Mouse (Mus musculus) CH12.LX (cell line): ENCODE results near the gene Kat2a. TPM values are rescaled to one million over a fixed set of nuclear protein-coding genes. Genes with fewer than 3 reads are reported as not detected.

Experiments used
- DNase-seq: peaks from one replicate; pipeline ENCODE4 v3.0.0-alpha.2; 2013; ENCODE audit errors: extremely low read depth
- H3K27ac ChIP-seq: 2 replicates; pipeline ENCODE4 v1.5.1; 2012; ENCODE audit warnings: low read depth, mild to moderate bottlenecking, control low read depth, moderate library complexity; ENCODE audit not compliant: insufficient read depth
- H3K27me3 ChIP-seq: replicated peaks from 2 replicates; pipeline ENCODE3; 2012; ENCODE audit warnings: inconsistent platforms
- H3K36me3 ChIP-seq, 2 experiments: replicated peaks in 1 of 2; 2 replicates each; pipeline versions ENCODE3 to v1.6.1; 2012; ENCODE audit warnings: inconsistent platforms in 1 of 2, low read length in 1 of 2, mild to moderate bottlenecking in 1 of 2, mixed read lengths in 1 of 2, moderate library complexity in 1 of 2; ENCODE audit not compliant: control insufficient read depth in 1 of 2, insufficient read depth in 1 of 2
- H3K4me1 ChIP-seq, 2 experiments: 2 replicates each; pipeline ENCODE4 v1.6.1; 2012; ENCODE audit warnings: inconsistent platforms in 1 of 2, moderate library complexity in 1 of 2; ENCODE audit not compliant: insufficient read depth in 2 of 2, control insufficient read depth in 1 of 2
- H3K4me2 ChIP-seq: 2 replicates; pipeline ENCODE4 v1.6.1; 2012; ENCODE audit warnings: low read depth, mild to moderate bottlenecking, control low read depth; ENCODE audit not compliant: poor library complexity, insufficient read depth, severe bottlenecking
- H3K4me3 ChIP-seq, 3 experiments: fragments of 150-350 bp in 1 of 3; sonication (generic) in 1 of 3; replicated peaks in 1 of 3; 2 replicates each; pipeline versions ENCODE3 to v1.5.1; 2011 to 2012; ENCODE audit warnings: low read depth in 2 of 3, low read length in 2 of 3, mild to moderate bottlenecking in 2 of 3, moderate library complexity in 2 of 3, control low read depth in 1 of 3, improper control_type of control experiment in 1 of 3, inconsistent platforms in 1 of 3, mixed read lengths in 1 of 3; ENCODE audit not compliant: poor library complexity in 1 of 3
- H3K79me2 ChIP-seq: replicated peaks from 2 replicates; pipeline ENCODE4 v1.6.1; 2012; ENCODE audit warnings: mild to moderate bottlenecking, moderate library complexity; ENCODE audit not compliant: control insufficient read depth, poor library complexity, insufficient read depth, severe bottlenecking; ENCODE audit errors: extremely low read depth
- H3K9ac ChIP-seq: 2 replicates; pipeline ENCODE4 v1.6.1; 2012; ENCODE audit warnings: low read depth, mild to moderate bottlenecking, control low read depth, moderate library complexity; ENCODE audit not compliant: insufficient read depth
- H3K9me3 ChIP-seq: replicated peaks from 2 replicates; pipeline ENCODE3; 2012; ENCODE audit warnings: low read length, inconsistent platforms, mixed read lengths
- BHLHE40 ChIP-seq: IDR thresholded peaks from 2 replicates; pipeline ENCODE4 v1.6.1; 2011; ENCODE audit warnings: mild to moderate bottlenecking, low read depth, low read length, improper control_type of control experiment
- CHD1 ChIP-seq: IDR thresholded peaks from 2 replicates; pipeline ENCODE4 v1.6.1; 2012; ENCODE audit warnings: low read depth, low read length, improper control_type of control experiment, inconsistent platforms
- CHD2 ChIP-seq: IDR thresholded peaks from 2 replicates; pipeline ENCODE4 v1.6.1; 2011; ENCODE audit warnings: low read length, improper control_type of control experiment
- CTCF ChIP-seq, 2 experiments: IDR thresholded peaks in 1 of 2; conservative IDR thresholded peaks in 1 of 2; 2 replicates each; pipeline ENCODE4 v1.5.1; 2011 to 2012; ENCODE audit warnings: low read depth in 2 of 2, low read length in 2 of 2, improper control_type of control experiment in 1 of 2, inconsistent platforms in 1 of 2, mild to moderate bottlenecking in 1 of 2, moderate library complexity in 1 of 2
- E2F4 ChIP-seq: IDR thresholded peaks from 2 replicates; pipeline ENCODE4 v1.6.1; 2011; ENCODE audit warnings: low read depth, low read length, improper control_type of control experiment; ENCODE audit not compliant: insufficient replicate concordance
- ELF1 ChIP-seq: IDR thresholded peaks from 2 replicates; pipeline ENCODE4 v1.6.1; 2014; ENCODE audit warnings: low read depth, mild to moderate bottlenecking, inconsistent platforms, low read length, improper control_type of control experiment
- EP300 ChIP-seq: IDR thresholded peaks from 2 replicates; pipeline ENCODE4 v1.6.1; 2011; ENCODE audit warnings: low read length, improper control_type of control experiment
- ETS1 ChIP-seq: conservative IDR thresholded peaks from 2 replicates; pipeline ENCODE4 v1.6.1; 2012; ENCODE audit warnings: low read depth, mild to moderate bottlenecking, inconsistent platforms, low read length, improper control_type of control experiment, moderate library complexity
- GABPA ChIP-seq: IDR thresholded peaks from 2 replicates; pipeline ENCODE4 v1.6.1; 2012; ENCODE audit warnings: low read depth, low read length, improper control_type of control experiment, inconsistent platforms; ENCODE audit not compliant: insufficient replicate concordance
- HCFC1 ChIP-seq: IDR thresholded peaks from 2 replicates; pipeline ENCODE4 v1.6.1; 2012; ENCODE audit warnings: low read depth, mild to moderate bottlenecking, inconsistent platforms, low read length, improper control_type of control experiment
- IRF4 ChIP-seq: IDR thresholded peaks from 2 replicates; pipeline ENCODE4 v1.6.1; 2014; ENCODE audit warnings: low read depth, mild to moderate bottlenecking, inconsistent platforms, low read length, improper control_type of control experiment
- JUN ChIP-seq: IDR thresholded peaks from 2 replicates; pipeline ENCODE4 v1.6.1; 2011; ENCODE audit warnings: low read depth, mild to moderate bottlenecking, low read length, improper control_type of control experiment, moderate library complexity; ENCODE audit not compliant: insufficient read depth
- JUND ChIP-seq: conservative IDR thresholded peaks from 2 replicates; pipeline ENCODE4 v1.6.1; 2011; ENCODE audit warnings: low read depth, low read length, improper control_type of control experiment
- KAT2A ChIP-seq: IDR thresholded peaks from 2 replicates; pipeline ENCODE4 v1.6.1; 2012; ENCODE audit warnings: low read length, improper control_type of control experiment, inconsistent platforms; ENCODE audit not compliant: insufficient replicate concordance
- MAFK ChIP-seq: IDR thresholded peaks from 2 replicates; pipeline ENCODE4 v1.6.1; 2011; ENCODE audit warnings: low read length, improper control_type of control experiment; ENCODE audit not compliant: insufficient replicate concordance
- MAX ChIP-seq: IDR thresholded peaks from 2 replicates; pipeline ENCODE4 v1.6.1; 2011; ENCODE audit warnings: low read length, improper control_type of control experiment
- MAZ ChIP-seq: IDR thresholded peaks from 2 replicates; pipeline ENCODE4 v1.6.1; 2012; ENCODE audit warnings: low read depth, mild to moderate bottlenecking, inconsistent platforms, low read length, improper control_type of control experiment, moderate library complexity
- MEF2A ChIP-seq: IDR thresholded peaks from 2 replicates; pipeline ENCODE4 v1.6.1; 2014; ENCODE audit warnings: low read depth, mild to moderate bottlenecking, inconsistent platforms, low read length, improper control_type of control experiment, borderline replicate concordance
- MXI1 ChIP-seq: IDR thresholded peaks from 2 replicates; pipeline ENCODE4 v1.6.1; 2011; ENCODE audit warnings: mild to moderate bottlenecking, low read depth, low read length, improper control_type of control experiment
- MYC ChIP-seq: IDR thresholded peaks from 2 replicates; pipeline ENCODE4 v1.6.1; 2011; ENCODE audit warnings: low read depth, mild to moderate bottlenecking, improper control_type of control experiment, low read length
- NELFE ChIP-seq: IDR thresholded peaks from 2 replicates; pipeline ENCODE4 v1.6.1; 2011; ENCODE audit warnings: low read depth, low read length, improper control_type of control experiment
- NRF1 ChIP-seq: IDR thresholded peaks from 2 replicates; pipeline ENCODE4 v1.6.1; 2014; ENCODE audit warnings: low read depth, mild to moderate bottlenecking, inconsistent platforms, low read length, improper control_type of control experiment, moderate library complexity
- PAX5 ChIP-seq: IDR thresholded peaks from 2 replicates; pipeline ENCODE4 v1.6.1; 2012; ENCODE audit warnings: low read length, inconsistent platforms, mixed read lengths
- POLR2A ChIP-seq: IDR thresholded peaks from 2 replicates; pipeline ENCODE4 v1.6.1; 2011; ENCODE audit warnings: low read depth, mild to moderate bottlenecking, improper control_type of control experiment, low read length
- POLR2AphosphoS2 ChIP-seq: IDR thresholded peaks from 2 replicates; pipeline ENCODE4 v1.6.1; 2011; ENCODE audit warnings: low read depth, low read length, improper control_type of control experiment
- RAD21 ChIP-seq: IDR thresholded peaks from 2 replicates; pipeline ENCODE4 v1.6.1; 2011; ENCODE audit warnings: low read depth, mild to moderate bottlenecking, low read length, improper control_type of control experiment, moderate library complexity
- RCOR1 ChIP-seq: conservative IDR thresholded peaks from 2 replicates; pipeline ENCODE4 v1.6.1; 2012; ENCODE audit warnings: low read depth, mild to moderate bottlenecking, inconsistent platforms, low read length, improper control_type of control experiment
- SIN3A ChIP-seq: IDR thresholded peaks from 2 replicates; pipeline ENCODE4 v1.6.1; 2012; ENCODE audit warnings: low read length, improper control_type of control experiment, inconsistent platforms
- SMC3 ChIP-seq: IDR thresholded peaks from 2 replicates; pipeline ENCODE4 v1.6.1; 2011; ENCODE audit warnings: low read depth, low read length, improper control_type of control experiment
- TBP ChIP-seq: conservative IDR thresholded peaks from 2 replicates; pipeline ENCODE4 v1.6.1; 2011; ENCODE audit warnings: low read depth, low read length, improper control_type of control experiment
- TCF12 ChIP-seq: IDR thresholded peaks from 2 replicates; pipeline ENCODE4 v1.6.1; 2014; ENCODE audit warnings: low read depth, mild to moderate bottlenecking, inconsistent platforms, low read length, improper control_type of control experiment
- UBTF ChIP-seq: IDR thresholded peaks from 2 replicates; pipeline ENCODE4 v1.6.1; 2012; ENCODE audit warnings: low read depth, mild to moderate bottlenecking, inconsistent platforms, low read length, improper control_type of control experiment, moderate library complexity
- USF1 ChIP-seq: IDR thresholded peaks from 2 replicates; pipeline ENCODE4 v1.6.1; 2014; ENCODE audit warnings: low read depth, mild to moderate bottlenecking, inconsistent platforms, low read length, improper control_type of control experiment
- USF2 ChIP-seq: conservative IDR thresholded peaks from 2 replicates; pipeline ENCODE4 v1.6.1; 2011; ENCODE audit warnings: low read depth, low read length, improper control_type of control experiment
- ZC3H11A ChIP-seq: IDR thresholded peaks from 2 replicates; pipeline ENCODE4 v1.6.1; 2012; ENCODE audit warnings: low read depth, mild to moderate bottlenecking, inconsistent platforms, low read length, improper control_type of control experiment
- ZKSCAN1 ChIP-seq: IDR thresholded peaks from 2 replicates; pipeline ENCODE4 v1.6.1; 2012; ENCODE audit warnings: low read depth, inconsistent platforms, low read length, improper control_type of control experiment, borderline replicate concordance
- ZMIZ1 ChIP-seq: IDR thresholded peaks from 2 replicates; pipeline ENCODE4 v1.6.1; 2012; ENCODE audit warnings: low read depth, mild to moderate bottlenecking, inconsistent platforms, low read length, improper control_type of control experiment
- ZNF384 ChIP-seq: IDR thresholded peaks from 2 replicates; pipeline ENCODE4 v1.6.1; 2012; ENCODE audit warnings: low read depth, low read length, improper control_type of control experiment, inconsistent platforms
- dilution Hi-C: fragments of 300-500 bp; cut with MboI; formaldehyde crosslinking; loops from 2 replicates; pipeline ENCODE4 v1.14.3; 2020; ENCODE audit warnings: low sequenced_read_pairs; ENCODE audit not compliant: extremely low pct_unique_long_range_greater_than_20kb, extremely low pct_ligation_motif_present
- in situ Hi-C: fragments of 300-500 bp; cut with MboI; formaldehyde crosslinking; loops from 3 replicates; pipeline ENCODE4 v1.14.3; 2019; ENCODE audit warnings: low sequenced_read_pairs, low pct_ligation_motif_present, low pct_unique_long_range_greater_than_20kb, mixed read lengths
- polyA plus RNA-seq: library from polyadenylated mRNA; unstranded; fragments of >175 nt; gene quantifications from 2 replicates; pipeline ENCODE4 v1.2.1, GENCODE M21; 2012; ENCODE audit warnings: low read depth; ENCODE audit not compliant: insufficient read length
- total RNA-seq, 2 experiments: library from RNA; depleted of rRNA; stranded (reverse); fragments of 300-350 nt in 1 of 2; fragments of >200 nt in 1 of 2; gene quantifications; 2 replicates each; pipeline ENCODE4 v1.2.3; 2012 to 2014

Kat2a gene
- total and polyA plus RNA-seq, 3 experiments = 27.2 to 82.9 (median 30.7) TPM

- no peak overlapping the region for H3K27ac ChIP-seq
- H3K27me3 ChIP-seq = peaks cover 12% of the 10 kb centered on the region
- TF ChIP-seq IRF4 (no peak; the same call in 1 of the 2 replicates), EP300 (no peak), ZC3H11A (no peak), MYC (no peak), TBP (no peak), RCOR1 (no peak), USF2 (no peak), CHD2 (no peak), SMC3 (peak; percentile 74), POLR2A (peak; percentile 27; the same call in 1 of the 2 replicates), ZNF384 (no peak), MAZ (no peak), E2F4 (0 out of 2 replicates have a peak, but pooled peaks have one; percentile 40), PAX5 (no peak), UBTF (peak; percentile 43; the same call in 1 of the 2 replicates), HCFC1 (peak; percentile 53), NELFE (peak; percentile 64; the same call in 1 of the 2 replicates), RAD21 (peak; percentile 73), MAX (peak; percentile 72; the same call in 1 of the 2 replicates), CTCF (conservative IDR thresholded peaks at IDR 0.05 in 1 of 2, IDR thresholded peaks at IDR 0.05 in 1 of 2; ENCODE audit: low read depth in 2 of 2, low read length in 2 of 2) (peak; percentile 21 to 72; a peak in 3 of 4 replicates), CHD1 (no peak), JUN (no peak), MXI1 (peak; percentile 47; the same call in 1 of the 2 replicates), ELF1 (0 out of 2 replicates have a peak, but pooled peaks have one; percentile 20), KAT2A (0 out of 2 replicates have a peak, but pooled peaks have one; percentile 31), NRF1 (peak; percentile 99), JUND (no peak), ZKSCAN1 (no peak), TCF12 (peak; percentile 65; the same call in 1 of the 2 replicates), POLR2AphosphoS2 (no peak), ZMIZ1 (no peak), ETS1 (no peak), SIN3A (no peak), MEF2A (peak; percentile 68), GABPA (no peak), BHLHE40 (no peak), USF1 (no peak), MAFK (no peak)
- no peaks in the 10 kb centered on the region for H3K79me2 ChIP-seq
- H3K9ac ChIP-seq = peak overlapping the region; percentile 11; the same call in 1 of the 2 replicates
- dilution Hi-C loops = no loop called here
- H3K4me2 ChIP-seq = peak overlapping the region; percentile 29
- H3K4me3 ChIP-seq = peak overlapping the region; percentile 50 to 70 (median 51)
- no peaks in the 10 kb centered on the region for H3K9me3 ChIP-seq
- H3K4me1 ChIP-seq = peaks cover 24 to 51% of the 10 kb centered on the region in 2 experiments
- peaks cover 3 to 7% of the 10 kb centered on the region in 2 experiments for H3K36me3 ChIP-seq
- peak; percentile 85 for DNase-seq
- in situ Hi-C loops = loop anchor here (10.0 kb wide), 1 partner anchor 193 kb away; no protein-coding TSS in a partner anchor
Observed at GRCm38 (mm10) chr11:100761547-100762045, 49.3 kb upstream of the Kat2a start.
